In genomic region chr6:4455518-4455917, GRCm38 (mm10) we compare ENCODE assay signal across 11 mouse cellular contexts. TPM values are rescaled to one million over a fixed set of nuclear protein-coding genes. Genes with fewer than 3 reads are reported as not detected.
DNase-seq lines count a peak whose midpoint lies in the region; ATAC-seq and TF ChIP-seq lines count a peak whose summit lies in the region.
"Had no signal": no experiment of that assay in that cellular context is flagged by ENCODE, and none has a peak within 500 bp of the region (broad histone marks: within the 10 kb centered on the region; RNA-seq: fewer than 3 reads in every experiment).

No protein-coding gene starts in this region.

- DNase-seq in forebrain, embryonic 10.5 days (ENCODE audit: extremely low spot score, low spot score), result no peak
- DNase-seq in hindbrain, embryonic 14.5 days (ENCODE audit: low spot score), result no peak
- DNase-seq in NIH3T3 (ENCODE audit: low read depth), result peak; percentile 68
- no peak for DNase-seq in limb, embryonic 14.5 days (ENCODE audit: low spot score)
- no peak for DNase-seq in left cerebral cortex, postnatal 4 days
- no peak for DNase-seq in urinary bladder, adult 18-20 months (ENCODE audit: low spot score in 2 of 2)
- DNase-seq: cerebellum, adult 8-10 months; liver, postnatal 0 days; right cerebral cortex, postnatal 25 days had no signal

- H3K4me2 ChIP-seq in forebrain, embryonic 15.5 days (replicated peaks), result no peak overlapping the region
- no peak overlapping the region for H3K4me2 ChIP-seq in hindbrain, embryonic 12.5 days (replicated peaks)
- H3K4me2 ChIP-seq in hindbrain, embryonic 14.5 days (replicated peaks), result no peak overlapping the region
- H3K4me2 ChIP-seq in limb, embryonic 14.5 days (replicated peaks; ENCODE audit: low read depth, low read length, severe bottlenecking), result no peak overlapping the region

- WGBS in forebrain, embryonic 10.5 days, result 42% methylated on average over 5 of the region's 5 CpGs
- 35% methylated on average over 5 of the region's 5 CpGs for WGBS in forebrain, embryonic 15.5 days
- 57% methylated on average over 5 of the region's 5 CpGs for WGBS in hindbrain, embryonic 12.5 days
- WGBS in hindbrain, embryonic 14.5 days, result 53% methylated on average over 5 of the region's 5 CpGs
- WGBS in limb, embryonic 14.5 days, result 47% methylated on average over 5 of the region's 5 CpGs

- intact Hi-C loops in left cerebral cortex, postnatal 4 days (cut with DNase I), result no loop called here

- H3K36me3 ChIP-seq in forebrain, embryonic 10.5 days (replicated peaks), result no peaks in the 10 kb centered on the region
- no peaks in the 10 kb centered on the region for H3K36me3 ChIP-seq in forebrain, embryonic 15.5 days
- H3K36me3 ChIP-seq in hindbrain, embryonic 12.5 days, result no peaks in the 10 kb centered on the region
- no peaks in the 10 kb centered on the region for H3K36me3 ChIP-seq in hindbrain, embryonic 14.5 days (replicated peaks; ENCODE audit: control insufficient read depth, insufficient read depth)
- H3K36me3 ChIP-seq in limb, embryonic 14.5 days (ENCODE audit: control insufficient read depth, insufficient read depth, low read length), result no peaks in the 10 kb centered on the region

- peaks cover 37% of the 10 kb centered on the region for H3K4me1 ChIP-seq in forebrain, embryonic 10.5 days
- H3K4me1 ChIP-seq in forebrain, embryonic 15.5 days, result no peaks in the 10 kb centered on the region
- H3K4me1 ChIP-seq in hindbrain, embryonic 12.5 days, result peaks cover 9% of the 10 kb centered on the region
- no peaks in the 10 kb centered on the region; the same call in 1 of the 2 replicates for H3K4me1 ChIP-seq in hindbrain, embryonic 14.5 days (replicated peaks; ENCODE audit: control insufficient read depth, insufficient read depth, low read length)
- H3K4me1 ChIP-seq in limb, embryonic 14.5 days (ENCODE audit: control insufficient read depth, insufficient read depth, low read length), result peaks cover 28% of the 10 kb centered on the region

- no peak for TF ChIP-seq POLR2A in limb, embryonic 14.5 days (IDR thresholded peaks at IDR 0.05; ENCODE audit: borderline replicate concordance, extremely low read depth, insufficient read depth, insufficient read length)

- no peaks in the 10 kb centered on the region for H3K9me3 ChIP-seq in forebrain, embryonic 10.5 days
- no peaks in the 10 kb centered on the region for H3K9me3 ChIP-seq in forebrain, embryonic 15.5 days
- H3K9me3 ChIP-seq in hindbrain, embryonic 12.5 days (replicated peaks), result no peaks in the 10 kb centered on the region
- H3K9me3 ChIP-seq in hindbrain, embryonic 14.5 days (ENCODE audit: control insufficient read depth, low read length), result no peaks in the 10 kb centered on the region
- no peaks in the 10 kb centered on the region for H3K9me3 ChIP-seq in limb, embryonic 14.5 days (ENCODE audit: control insufficient read depth, low read length)

- no peak overlapping the region for H3K9ac ChIP-seq in forebrain, embryonic 15.5 days (replicated peaks)
- no peak overlapping the region for H3K9ac ChIP-seq in hindbrain, embryonic 12.5 days
- H3K9ac ChIP-seq in hindbrain, embryonic 14.5 days, result no peak overlapping the region
- H3K9ac ChIP-seq in limb, embryonic 14.5 days (ENCODE audit: low read depth, low read length, severe bottlenecking), result no peak overlapping the region
- H3K9ac ChIP-seq: liver, postnatal 0 days had no signal

- H3K27ac ChIP-seq in forebrain, embryonic 10.5 days, result peak overlapping the region; percentile 83
- no peak overlapping the region for H3K27ac ChIP-seq in forebrain, embryonic 15.5 days (replicated peaks)
- peak overlapping the region; percentile 77; the same call in 1 of the 2 replicates for H3K27ac ChIP-seq in hindbrain, embryonic 12.5 days
- no peak overlapping the region for H3K27ac ChIP-seq in hindbrain, embryonic 14.5 days
- H3K27ac ChIP-seq in limb, embryonic 14.5 days (replicated peaks; ENCODE audit: low read depth, low read length), result peak overlapping the region; percentile 89

- H3K4me3 ChIP-seq in forebrain, embryonic 10.5 days, result no peak overlapping the region
- no peak overlapping the region for H3K4me3 ChIP-seq in forebrain, embryonic 15.5 days
- H3K4me3 ChIP-seq in hindbrain, embryonic 12.5 days, result no peak overlapping the region
- H3K4me3 ChIP-seq in hindbrain, embryonic 14.5 days (replicated peaks; ENCODE audit: low read length), result no peak overlapping the region
- no peak overlapping the region for H3K4me3 ChIP-seq in limb, embryonic 14.5 days (replicated peaks; ENCODE audit: low read length)

- ATAC-seq in forebrain, embryonic 15.5 days (replicated peaks), result no peak
- ATAC-seq in hindbrain, embryonic 12.5 days (ENCODE audit: low FRiP score), result no peak
- ATAC-seq in hindbrain, embryonic 14.5 days (ENCODE audit: low FRiP score), result no peak
- ATAC-seq in limb, embryonic 14.5 days (ENCODE audit: low FRiP score, low read depth), result no peak
- ATAC-seq: liver, postnatal 0 days had no signal

- no peaks in the 10 kb centered on the region for H3K27me3 ChIP-seq in forebrain, embryonic 10.5 days (ENCODE audit: poor library complexity, severe bottlenecking)
- no peaks in the 10 kb centered on the region for H3K27me3 ChIP-seq in forebrain, embryonic 15.5 days
- no peaks in the 10 kb centered on the region for H3K27me3 ChIP-seq in hindbrain, embryonic 12.5 days
- H3K27me3 ChIP-seq in hindbrain, embryonic 14.5 days (ENCODE audit: control insufficient read depth, insufficient read depth, low read length), result no peaks in the 10 kb centered on the region
- H3K27me3 ChIP-seq in limb, embryonic 14.5 days (ENCODE audit: control insufficient read depth, insufficient read depth, low read length), result no peaks in the 10 kb centered on the region

RNA-seq across cellular contexts. Expression of gene Col1a2, which starts 49.1 kb away (rescaled TPM):
- 93.9 and 97.1 TPM in 2 replicates for polyA plus RNA-seq in forebrain, embryonic 10.5 days (2016; fragmentation: Nextera tagmentation; extraction: Ambion mirVana)
- 38.6 and 40.4 TPM in 2 replicates for polyA plus RNA-seq in forebrain, embryonic 15.5 days (2015; fragmentation: Nextera tagmentation; extraction: Ambion mirVana)
- polyA plus RNA-seq in hindbrain, embryonic 12.5 days (2016; fragmentation: Nextera tagmentation; extraction: Ambion mirVana), result 384 and 480 TPM in 2 replicates
- 163 and 199 TPM in 2 replicates for polyA plus RNA-seq in hindbrain, embryonic 14.5 days (2014; fragmentation: Nextera tagmentation; extraction: Ambion mirVana)
- polyA plus RNA-seq in limb, embryonic 14.5 days (2012; rRNA removed), result 1,303 and 1,310 TPM in 2 replicates
- 1,790 and 1,964 TPM in 2 replicates for polyA plus RNA-seq in limb, embryonic 14.5 days (2014; fragmentation: Nextera tagmentation; extraction: Ambion mirVana)
- total RNA-seq in left cerebral cortex, postnatal 4 days (2021), result 10 to 100 TPM; 67.5 to 70.6 TPM

Comparison
In these comparisons a context has a peak if more than half of its experiments do, and no peak if none do; other contexts are left out.
1. H3K27ac ChIP-seq: peak in forebrain, embryonic 10.5 days (single experiment), hindbrain, embryonic 12.5 days (single experiment) and limb, embryonic 14.5 days (single experiment); none in forebrain, embryonic 15.5 days (single experiment) and hindbrain, embryonic 14.5 days (single experiment).